Mouse (Mus musculus): ENCODE results near the gene Patj.
"Not testable (repeated sequence)": the region's sequence is repeated elsewhere in the genome, so short reads cannot be mapped to it uniquely, and the experiment has no call there.

Patj gene

GRCm38 (mm10) chr4:98666451-98666850 is 270.9 kb downstream of the Patj start:
- no peak for DNase-seq

GRCm38 (mm10) chr4:98667009-98667408 is 271.4 kb downstream of the Patj start:
- no peak for DNase-seq

GRCm38 (mm10) chr4:98677506-98677905 is 281.9 kb downstream of the Patj start:
- no peak for DNase-seq

- DNase-seq: no peak
Observed at GRCm38 (mm10) chr4:98686678-98687267, 291.2 kb downstream of the Patj start.

GRCm38 (mm10) chr4:98688116-98688515 is 292.5 kb downstream of the Patj start:
- no peak for DNase-seq

GRCm38 (mm10) chr4:98688520-98688919 is 292.9 kb downstream of the Patj start:
- no peak for DNase-seq

- peak in 1 of 2 experiments; percentile 3 for DNase-seq
Observed at GRCm38 (mm10) chr4:98689988-98690387, 294.4 kb downstream of the Patj start.

- no peak for DNase-seq
Observed at GRCm38 (mm10) chr4:98693465-98694185, 298.0 kb downstream of the Patj start.

- no peak for DNase-seq
Observed at GRCm38 (mm10) chr4:98697932-98698331, 302.3 kb downstream of the Patj start.

GRCm38 (mm10) chr4:98698921-98699320 is 303.3 kb downstream of the Patj start:
- no peak for DNase-seq

- DNase-seq: no peak
Observed at GRCm38 (mm10) chr4:98700156-98700555, 304.6 kb downstream of the Patj start.

GRCm38 (mm10) chr4:98702201-98702894 is 306.8 kb downstream of the Patj start:
- DNase-seq: peak; percentile 24 to 28

GRCm38 (mm10) chr4:98710891-98711290 is 315.3 kb downstream of the Patj start:
- DNase-seq: no peak

GRCm38 (mm10) chr4:98717735-98718546 is 322.4 kb downstream of the Patj start:
- no peak for DNase-seq

- no peak for DNase-seq
Observed at GRCm38 (mm10) chr4:98718547-98718917, 322.9 kb downstream of the Patj start.

- DNase-seq: peak; percentile 60 to 62
Observed at GRCm38 (mm10) chr4:98722454-98722853, 326.9 kb downstream of the Patj start.

GRCm38 (mm10) chr4:98724682-98725081 is 329.1 kb downstream of the Patj start:
- DNase-seq: not testable (repeated sequence)

GRCm38 (mm10) chr4:98725439-98725838 is 329.9 kb downstream of the Patj start:
- no peak for DNase-seq

- no peak for DNase-seq
Observed at GRCm38 (mm10) chr4:98726590-98727237, 331.1 kb downstream of the Patj start, which contains the start of gene L1td1. TSS of gene L1td1 (plus strand) at chr4:98726734.

- DNase-seq: no peak
Observed at GRCm38 (mm10) chr4:98727295-98727958, 331.8 kb downstream of the Patj start.

- no peak for DNase-seq
Observed at GRCm38 (mm10) chr4:98727959-98728347, 332.4 kb downstream of the Patj start.

GRCm38 (mm10) chr4:98728716-98729115 is 333.1 kb downstream of the Patj start:
- no peak for DNase-seq
